Comparison of ENCODE assay signal across 8 mouse cellular contexts in genomic region chr19:43311125-43311524, GRCm38 (mm10).
A peak's percentile ranks its signal among the peaks of the same experiment; 100 is the strongest.
DNase-seq lines count a peak whose midpoint lies in the region; ATAC-seq and TF ChIP-seq lines count a peak whose summit lies in the region.

No protein-coding gene starts in this region.

- no peaks in the 10 kb centered on the region for H3K27me3 ChIP-seq in heart, postnatal 0 days (ENCODE audit: control insufficient read depth, insufficient read depth, low read length)
- H3K27me3 ChIP-seq in heart, embryonic 12.5 days (replicated peaks), result no peaks in the 10 kb centered on the region
- no peaks in the 10 kb centered on the region for H3K27me3 ChIP-seq in stomach, postnatal 0 days (ENCODE audit: control insufficient read depth, insufficient read depth, low read length)
- H3K27me3 ChIP-seq in midbrain, embryonic 11.5 days (ENCODE audit: control insufficient read depth, insufficient read depth, low read length), result no peaks in the 10 kb centered on the region

- peak; percentile 60 for TF ChIP-seq CTCF in heart, postnatal 0 days (IDR thresholded peaks at IDR 0.05; ENCODE audit: low read depth)
- peak; percentile 76 for TF ChIP-seq CTCF in stomach, postnatal 0 days (IDR thresholded peaks at IDR 0.05; ENCODE audit: low read depth)

- H3K9me3 ChIP-seq in heart, postnatal 0 days (replicated peaks; ENCODE audit: control insufficient read depth, low read length), result no peaks in the 10 kb centered on the region
- H3K9me3 ChIP-seq in heart, embryonic 12.5 days (replicated peaks), result peaks cover under 1% of the 10 kb centered on the region; the same call in 1 of the 2 replicates
- peaks cover 3% of the 10 kb centered on the region; the same call in 1 of the 2 replicates for H3K9me3 ChIP-seq in stomach, postnatal 0 days (ENCODE audit: control insufficient read depth, low read length)
- H3K9me3 ChIP-seq in midbrain, embryonic 11.5 days (ENCODE audit: control insufficient read depth, low read length), result no peaks in the 10 kb centered on the region

- intact Hi-C loops in left cerebral cortex, postnatal 10 days (cut with DNase I), result loop anchor here (5.0 kb wide), 1 partner anchor 514 kb away; no protein-coding TSS in a partner anchor

- ATAC-seq in heart, postnatal 0 days (ENCODE audit: insufficient read depth, low read depth), result no peak
- ATAC-seq in heart, embryonic 12.5 days (ENCODE audit: insufficient number of reproducible peaks, low FRiP score), result no peak
- no peak for ATAC-seq in stomach, postnatal 0 days (ENCODE audit: low FRiP score, low TSS enrichment)
- no peak for ATAC-seq in midbrain, embryonic 11.5 days (ENCODE audit: low FRiP score)

- H3K9ac ChIP-seq in heart, postnatal 0 days (replicated peaks; ENCODE audit: low read depth, low read length), result no peak overlapping the region
- H3K9ac ChIP-seq in heart, embryonic 12.5 days, result no peak overlapping the region
- H3K9ac ChIP-seq in stomach, postnatal 0 days (ENCODE audit: low read length), result no peak overlapping the region
- H3K9ac ChIP-seq in midbrain, embryonic 11.5 days (ENCODE audit: low read length), result no peak overlapping the region

- peak; percentile 34 for DNase-seq in heart, postnatal 0 days (ENCODE audit: low spot score)
- DNase-seq in urinary bladder, postnatal 14 days (ENCODE audit: low spot score), result peak; percentile 37
- DNase-seq in urinary bladder, adult 2 months (ENCODE audit: low spot score), result no peak
- peak; percentile 5 for DNase-seq in forelimb bud, embryonic 11.5 days (ENCODE audit: low read depth, low spot score)
- peak; percentile 3 to 20 for DNase-seq in left cerebral cortex, postnatal 10 days (ENCODE audit: extremely low spot score in 1 of 2, low spot score in 2 of 2)
- peak; percentile 20 for DNase-seq in stomach, postnatal 0 days (ENCODE audit: low spot score)
- no peak for DNase-seq in midbrain, embryonic 11.5 days (ENCODE audit: low spot score, missing footprints)

- H3K4me3 ChIP-seq in heart, postnatal 0 days (ENCODE audit: low read depth, low read length), result no peak overlapping the region
- no peak overlapping the region for H3K4me3 ChIP-seq in heart, embryonic 12.5 days
- no peak overlapping the region for H3K4me3 ChIP-seq in stomach, postnatal 0 days (ENCODE audit: low read depth, low read length)
- H3K4me3 ChIP-seq in midbrain, embryonic 11.5 days (ENCODE audit: low read depth, low read length), result no peak overlapping the region

- no peak overlapping the region for H3K27ac ChIP-seq in heart, postnatal 0 days (ENCODE audit: low read depth)
- H3K27ac ChIP-seq in heart, embryonic 12.5 days (ENCODE audit: poor library complexity, severe bottlenecking), result no peak overlapping the region
- no peak overlapping the region for H3K27ac ChIP-seq in stomach, postnatal 0 days (replicated peaks)
- H3K27ac ChIP-seq in midbrain, embryonic 11.5 days (ENCODE audit: low read depth, low read length), result no peak overlapping the region

- no peaks in the 10 kb centered on the region for H3K4me1 ChIP-seq in heart, postnatal 0 days (ENCODE audit: control insufficient read depth, insufficient read depth)
- H3K4me1 ChIP-seq in heart, embryonic 12.5 days (replicated peaks), result no peaks in the 10 kb centered on the region
- no peaks in the 10 kb centered on the region for H3K4me1 ChIP-seq in stomach, postnatal 0 days (replicated peaks; ENCODE audit: control insufficient read depth, insufficient read depth)
- H3K4me1 ChIP-seq in midbrain, embryonic 11.5 days (ENCODE audit: control insufficient read depth, insufficient read depth, low read length), result no peaks in the 10 kb centered on the region

- no peak overlapping the region for H3K4me2 ChIP-seq in heart, postnatal 0 days (ENCODE audit: low read depth, low read length)
- H3K4me2 ChIP-seq in heart, embryonic 12.5 days, result no peak overlapping the region
- H3K4me2 ChIP-seq in stomach, postnatal 0 days (replicated peaks; ENCODE audit: low read depth), result no peak overlapping the region
- H3K4me2 ChIP-seq in midbrain, embryonic 11.5 days, result no peak overlapping the region

- TF ChIP-seq EP300 in heart, postnatal 0 days (IDR thresholded peaks at IDR 0.05; ENCODE audit: low read depth), result no peak
- TF ChIP-seq EP300 in stomach, postnatal 0 days (optimal IDR thresholded peaks at IDR 0.05), result no peak

- no peaks in the 10 kb centered on the region for H3K36me3 ChIP-seq in heart, postnatal 0 days (replicated peaks; ENCODE audit: control insufficient read depth, insufficient read depth, low read length)
- H3K36me3 ChIP-seq in heart, embryonic 12.5 days, result no peaks in the 10 kb centered on the region
- no peaks in the 10 kb centered on the region for H3K36me3 ChIP-seq in stomach, postnatal 0 days (ENCODE audit: control insufficient read depth, insufficient read depth, low read length)
- no peaks in the 10 kb centered on the region for H3K36me3 ChIP-seq in midbrain, embryonic 11.5 days (ENCODE audit: control insufficient read depth, insufficient read depth, low read length)

Comparison
In these comparisons a context has a peak if more than half of its experiments do, and no peak if none do; other contexts are left out.
1. DNase-seq: peak in heart, postnatal 0 days (single experiment), urinary bladder, postnatal 14 days (single experiment), forelimb bud, embryonic 11.5 days (single experiment), left cerebral cortex, postnatal 10 days (2 of 2) and stomach, postnatal 0 days (single experiment); none in urinary bladder, adult 2 months (single experiment) and midbrain, embryonic 11.5 days (single experiment).